Mouse (Mus musculus): ENCODE data around the gene Elane. TPM values are rescaled to one million over a fixed set of nuclear protein-coding genes. Genes with fewer than 3 reads are reported as not detected.
A peak's percentile ranks its signal among the peaks of the same experiment; 100 is the strongest.

The Elane gene
- polyA plus RNA-seq, 1 experiment from 2014 or later, result 0.76 TPM

- Histone ChIP-seq H3K36me3 (ENCODE audit: insufficient read depth, low read length) (peaks cover 49% of the 10 kb centered on the region), H3K27me3 (ENCODE audit: insufficient read depth, low read length) (no peaks in the 10 kb centered on the region), H3K4me2 (replicated peaks; ENCODE audit: low read depth, low read length) (peak within 1 kb of the TSS; percentile 53), H3K9ac (replicated peaks; ENCODE audit: low read length) (peak within 1 kb of the TSS; percentile 96), H3K27ac (ENCODE audit: low read length) (peak within 1 kb of the TSS; percentile 98), H3K4me1 (ENCODE audit: insufficient read depth, low read length) (0 out of 2 replicates have a peak, but pooled peaks cover 12% of the 10 kb centered on the region), H3K9me3 (ENCODE audit: low read length) (no peaks in the 10 kb centered on the region), H3K4me3 (ENCODE audit: low read length) (peak within 1 kb of the TSS; percentile 86)
- ATAC-seq (ENCODE audit: low FRiP score, low TSS enrichment), result peak; percentile 94
- WGBS, result 2% methylated on average over 52 of the region's 52 CpGs
Measured at GRCm38 (mm10) chr10:79908167-79909091, 22.4 kb downstream of the Elane start, which contains the start of gene Med16. TSS of gene Med16 (minus strand) at chr10:79908923.

- H3K9me3 ChIP-seq (ENCODE audit: low read length), result no peaks in the 10 kb centered on the region
- peak; percentile 60; the same call in 1 of the 2 replicates for ATAC-seq (ENCODE audit: low FRiP score, low TSS enrichment)
- WGBS, result 22% methylated on average over 14 of the region's 14 CpGs
- peak overlapping the region; percentile 27 for H3K4me2 ChIP-seq (replicated peaks; ENCODE audit: low read depth, low read length)
- H3K9ac ChIP-seq (replicated peaks; ENCODE audit: low read length), result 0 out of 2 replicates have a peak overlapping the region, but pooled peaks have one; percentile 32
- H3K27ac ChIP-seq (ENCODE audit: low read length), result peak overlapping the region; percentile 80
- H3K36me3 ChIP-seq (ENCODE audit: insufficient read depth, low read length), result peaks cover 45% of the 10 kb centered on the region
- 0 out of 2 replicates have a peak, but pooled peaks cover 15% of the 10 kb centered on the region for H3K4me1 ChIP-seq (ENCODE audit: insufficient read depth, low read length)
- no peaks in the 10 kb centered on the region for H3K27me3 ChIP-seq (ENCODE audit: insufficient read depth, low read length)
- peak overlapping the region; percentile 86 for H3K4me3 ChIP-seq (ENCODE audit: low read length)
Measured at GRCm38 (mm10) chr10:79909092-79909922, 23.3 kb downstream of the Elane start.

- no peak for ATAC-seq (ENCODE audit: low FRiP score, low TSS enrichment)
- Histone ChIP-seq H3K27me3 (ENCODE audit: insufficient read depth, low read length) (no peaks in the 10 kb centered on the region), H3K4me3 (ENCODE audit: low read length) (no peak within 1 kb of the TSS), H3K4me1 (ENCODE audit: insufficient read depth, low read length) (peaks cover 26% of the 10 kb centered on the region), H3K4me2 (replicated peaks; ENCODE audit: low read depth, low read length) (no peak within 1 kb of the TSS), H3K9ac (replicated peaks; ENCODE audit: low read length) (no peak within 1 kb of the TSS), H3K36me3 (ENCODE audit: insufficient read depth, low read length) (peaks cover 33% of the 10 kb centered on the region), H3K27ac (ENCODE audit: low read length) (no peak within 1 kb of the TSS), H3K9me3 (ENCODE audit: low read length) (no peaks in the 10 kb centered on the region)
- WGBS, result 86% methylated on average over 4 of the region's 4 CpGs
Measured at GRCm38 (mm10) chr10:79910556-79910955, 24.5 kb downstream of the Elane start, which contains the start of gene Gm26602. TSS of gene Gm26602 (plus strand) at chr10:79910856.

GRCm38 (mm10) chr10:79912412-79912811, 26.4 kb downstream of the Elane start:
- Histone ChIP-seq H3K36me3 (ENCODE audit: insufficient read depth, low read length) (peaks cover 21% of the 10 kb centered on the region), H3K27me3 (ENCODE audit: insufficient read depth, low read length) (peaks cover 2% of the 10 kb centered on the region; the same call in 1 of the 2 replicates), H3K9me3 (ENCODE audit: low read length) (no peaks in the 10 kb centered on the region), H3K9ac (replicated peaks; ENCODE audit: low read length) (no peak overlapping the region), H3K4me1 (ENCODE audit: insufficient read depth, low read length) (peaks cover 33% of the 10 kb centered on the region), H3K4me2 (replicated peaks; ENCODE audit: low read depth, low read length) (no peak overlapping the region), H3K27ac (ENCODE audit: low read length) (no peak overlapping the region), H3K4me3 (ENCODE audit: low read length) (no peak overlapping the region)
- 67% methylated on average over 20 of the region's 20 CpGs for WGBS
- ATAC-seq (ENCODE audit: low FRiP score, low TSS enrichment), result no peak

DNA sequence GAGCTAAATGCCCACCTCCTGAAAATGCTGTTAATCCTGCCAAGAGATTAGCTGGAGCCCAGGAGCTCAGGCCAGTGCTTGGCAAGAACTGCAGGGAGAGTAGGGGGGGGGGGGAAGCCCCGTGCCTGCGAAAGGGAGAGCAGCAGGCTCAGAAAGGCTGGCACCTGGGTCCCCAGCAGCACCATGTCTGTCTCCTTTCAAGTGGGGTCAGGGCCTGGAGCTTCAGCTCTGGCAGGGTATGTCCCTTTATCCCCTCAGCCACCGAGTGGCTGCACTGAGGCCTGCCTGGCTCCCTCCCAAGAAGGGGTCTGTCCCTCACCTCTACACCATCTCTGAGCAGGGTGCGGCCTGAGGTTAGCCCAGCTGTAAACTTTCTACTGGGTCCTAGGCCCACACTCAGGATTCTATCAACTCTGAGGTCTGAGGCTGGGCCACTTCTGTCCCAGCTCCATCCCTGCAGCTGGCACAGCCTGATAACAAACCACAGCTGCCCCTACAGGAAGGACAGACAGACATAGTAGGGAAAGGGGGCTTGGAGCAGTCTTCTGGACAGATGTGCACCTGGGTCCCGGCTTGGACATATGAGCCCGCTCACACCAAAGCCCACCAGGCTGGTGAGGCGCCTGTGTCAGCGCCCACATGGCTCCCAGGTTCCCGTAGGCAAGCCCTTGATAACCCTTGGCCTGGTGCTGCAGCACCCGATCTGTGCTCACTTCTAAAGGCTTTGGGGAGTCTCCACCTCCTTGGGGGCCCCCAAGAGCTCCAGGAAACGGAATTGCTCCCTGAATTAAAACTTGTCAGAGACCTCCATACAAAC, 28.3 kb downstream of the Elane start:
- no peak overlapping the region for H3K4me3 ChIP-seq (ENCODE audit: low read length)
- H3K27me3 ChIP-seq (ENCODE audit: insufficient read depth, low read length), result peaks cover 20% of the 10 kb centered on the region
- H3K4me2 ChIP-seq (replicated peaks; ENCODE audit: low read depth, low read length), result no peak overlapping the region
- H3K4me1 ChIP-seq (ENCODE audit: insufficient read depth, low read length), result peaks cover 31% of the 10 kb centered on the region
- peak overlapping the region; percentile 2; the same call in 1 of the 2 replicates for H3K27ac ChIP-seq (ENCODE audit: low read length)
- peaks cover 21% of the 10 kb centered on the region for H3K36me3 ChIP-seq (ENCODE audit: insufficient read depth, low read length)
- WGBS, result 72% methylated on average over 11 of the region's 11 CpGs
- peak overlapping the region; percentile 47 for H3K9ac ChIP-seq (replicated peaks; ENCODE audit: low read length)
- ATAC-seq (ENCODE audit: low FRiP score, low TSS enrichment), result no peak
- H3K9me3 ChIP-seq (ENCODE audit: low read length), result no peaks in the 10 kb centered on the region

DNA sequence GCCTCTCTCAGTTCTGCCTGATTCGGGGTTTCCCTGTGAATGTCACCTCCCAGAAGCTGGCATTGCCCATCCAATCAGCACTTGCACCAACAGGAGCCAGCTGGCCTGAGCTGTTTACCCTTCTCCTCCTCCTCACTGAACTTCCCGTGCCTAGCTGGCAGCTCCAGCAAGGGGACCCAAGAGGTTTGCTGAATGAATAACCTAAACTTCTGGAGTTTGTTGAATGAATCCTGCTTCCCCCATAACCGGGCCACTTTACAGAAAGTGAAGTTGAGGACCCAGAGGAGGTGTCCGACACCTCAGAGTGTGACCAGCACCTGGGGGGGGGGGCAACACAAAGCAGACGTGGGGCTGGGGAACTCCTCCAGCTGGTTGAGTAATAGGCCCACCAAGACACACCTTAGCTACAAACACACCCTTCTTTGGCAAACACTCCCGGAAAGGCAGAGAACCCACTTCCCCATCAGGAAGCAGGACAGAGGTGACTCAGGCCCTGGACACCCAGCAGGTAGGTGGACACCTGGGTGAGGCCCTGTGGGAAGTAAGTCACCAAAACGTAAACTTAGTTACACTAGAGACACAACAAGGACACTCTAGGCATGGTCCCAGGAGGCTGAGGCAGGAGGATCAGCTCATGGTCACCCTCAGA, 29.0 kb downstream of the Elane start:
- H3K36me3 ChIP-seq (ENCODE audit: insufficient read depth, low read length), result peaks cover 21% of the 10 kb centered on the region
- H3K4me3 ChIP-seq (ENCODE audit: low read length), result no peak overlapping the region; the same call in 1 of the 2 replicates
- peaks cover 28% of the 10 kb centered on the region for H3K27me3 ChIP-seq (ENCODE audit: insufficient read depth, low read length)
- H3K9me3 ChIP-seq (ENCODE audit: low read length), result no peaks in the 10 kb centered on the region
- H3K9ac ChIP-seq (replicated peaks; ENCODE audit: low read length), result peak overlapping the region; percentile 47
- peaks cover 37% of the 10 kb centered on the region for H3K4me1 ChIP-seq (ENCODE audit: insufficient read depth, low read length)
- H3K27ac ChIP-seq (ENCODE audit: low read length), result peak overlapping the region; percentile 2; the same call in 1 of the 2 replicates
- 66% methylated on average over 7 of the region's 7 CpGs for WGBS
- no peak for ATAC-seq (ENCODE audit: low FRiP score, low TSS enrichment)
- H3K4me2 ChIP-seq (replicated peaks; ENCODE audit: low read depth, low read length), result peak overlapping the region; percentile 96; the same call in 1 of the 2 replicates

- no peak for ATAC-seq (ENCODE audit: low FRiP score, low TSS enrichment)
- 3% methylated on average over 8 of the region's 8 CpGs for WGBS
- Histone ChIP-seq H3K4me1 (ENCODE audit: insufficient read depth, low read length) (peaks cover 47% of the 10 kb centered on the region), H3K4me2 (replicated peaks; ENCODE audit: low read depth, low read length) (peak overlapping the region; percentile 96), H3K27ac (ENCODE audit: low read length) (peak overlapping the region; percentile 40), H3K4me3 (ENCODE audit: low read length) (peak overlapping the region; percentile 83), H3K9me3 (ENCODE audit: low read length) (no peaks in the 10 kb centered on the region), H3K27me3 (ENCODE audit: insufficient read depth, low read length) (peaks cover 38% of the 10 kb centered on the region), H3K36me3 (ENCODE audit: insufficient read depth, low read length) (peaks cover 15% of the 10 kb centered on the region), H3K9ac (replicated peaks; ENCODE audit: low read length) (peak overlapping the region; percentile 97)
Measured at GRCm38 (mm10) chr10:79916081-79916480, 30.0 kb downstream of the Elane start.

GRCm38 (mm10) chr10:79916808-79917531, 30.9 kb downstream of the Elane start, which contains the start of gene Kiss1r:
TSS of gene Kiss1r (plus strand) at chr10:79916971.
- peak; percentile 81 for ATAC-seq (ENCODE audit: low FRiP score, low TSS enrichment)
- H3K4me2 ChIP-seq (replicated peaks; ENCODE audit: low read depth, low read length), result peak within 1 kb of the TSS; percentile 96
- H3K27me3 ChIP-seq (ENCODE audit: insufficient read depth, low read length), result peaks cover 47% of the 10 kb centered on the region
- peaks cover 54% of the 10 kb centered on the region for H3K4me1 ChIP-seq (ENCODE audit: insufficient read depth, low read length)
- no peaks in the 10 kb centered on the region for H3K9me3 ChIP-seq (ENCODE audit: low read length)
- H3K36me3 ChIP-seq (ENCODE audit: insufficient read depth, low read length), result peaks cover 8% of the 10 kb centered on the region; the same call in 1 of the 2 replicates
- peak within 1 kb of the TSS; percentile 82 for H3K27ac ChIP-seq (ENCODE audit: low read length)
- WGBS, result 2% methylated on average over 42 of the region's 42 CpGs
- H3K4me3 ChIP-seq (ENCODE audit: low read length), result peak within 1 kb of the TSS; percentile 83
- peak within 1 kb of the TSS; percentile 97 for H3K9ac ChIP-seq (replicated peaks; ENCODE audit: low read length)
